Mouse (Mus musculus): ENCODE data around the gene Gm19402. TPM values are rescaled to one million over a fixed set of nuclear protein-coding genes. Genes with fewer than 3 reads are reported as not detected.

Gene Gm19402
- total and polyA plus RNA-seq, 3 experiments, result not detected

- Histone ChIP-seq H3K9me3 (replicated peaks) (no peaks in the 10 kb centered on the region), H3K4me1 (ENCODE audit: insufficient read depth, low read depth, low read length) (peaks cover 45% of the 10 kb centered on the region), H3K36me3 (replicated peaks) (no peaks in the 10 kb centered on the region), H3K4me3 (ENCODE audit: low read depth, low read length) (no peak overlapping the region), H3K27me3 (ENCODE audit: insufficient read depth, low read length) (peaks cover 23% of the 10 kb centered on the region)
- TF ChIP-seq TAL1 (conservative IDR thresholded peaks at IDR 0.05; ENCODE audit: low read depth, low read length) (peak; percentile 52), GATA1 (IDR thresholded peaks at IDR 0.05; ENCODE audit: borderline replicate concordance, low read length) (no peak), CTCF (IDR thresholded peaks at IDR 0.05; ENCODE audit: low read depth, low read length) (no peak), POLR2AphosphoS5 (IDR thresholded peaks at IDR 0.05; ENCODE audit: insufficient replicate concordance, low read depth, low read length) (no peak)
- DNase-seq (ENCODE audit: low spot score) (peak; percentile 30), ATAC-seq (ENCODE audit: extremely low read depth, insufficient number of reproducible peaks, low FRiP score, poor library complexity, severe bottlenecking) (peak; percentile 70)
Observed at GRCm38 (mm10) chr10:77671519-77671918, 19.0 kb downstream of the Gm19402 start.

- ATAC-seq (ENCODE audit: extremely low read depth, insufficient number of reproducible peaks, low FRiP score, poor library complexity, severe bottlenecking) (no peak), DNase-seq (ENCODE audit: low spot score) (no peak)
- Histone ChIP-seq H3K4me3 (ENCODE audit: low read depth, low read length) (no peak overlapping the region; the same call in 1 of the 2 replicates), H3K9me3 (replicated peaks) (no peaks in the 10 kb centered on the region), H3K27me3 (ENCODE audit: insufficient read depth, low read length) (peaks cover 21% of the 10 kb centered on the region), H3K4me1 (ENCODE audit: insufficient read depth, low read depth, low read length) (peaks cover 45% of the 10 kb centered on the region), H3K36me3 (replicated peaks) (no peaks in the 10 kb centered on the region)
- TF ChIP-seq GATA1 (IDR thresholded peaks at IDR 0.05; ENCODE audit: borderline replicate concordance, low read length), result no peak
- no peak for TF ChIP-seq CTCF (IDR thresholded peaks at IDR 0.05; ENCODE audit: low read depth, low read length)
- no peak for TF ChIP-seq POLR2AphosphoS5 (IDR thresholded peaks at IDR 0.05; ENCODE audit: insufficient replicate concordance, low read depth, low read length)
- TF ChIP-seq GATA2 (IDR thresholded peaks at IDR 0.05; ENCODE audit: borderline replicate concordance, low read depth, low read length), result no peak
- no peak for TF ChIP-seq TAL1 (conservative IDR thresholded peaks at IDR 0.05; ENCODE audit: low read depth, low read length)
Observed at GRCm38 (mm10) chr10:77670710-77671109, 19.8 kb downstream of the Gm19402 start.

GRCm38 (mm10) chr10:77667402-77667801, 23.2 kb downstream of the Gm19402 start:
- no peaks in the 10 kb centered on the region for H3K9me3 ChIP-seq (replicated peaks)
- peaks cover 26% of the 10 kb centered on the region for H3K27me3 ChIP-seq (ENCODE audit: insufficient read depth, low read length)
- no peak overlapping the region for H3K4me3 ChIP-seq (ENCODE audit: low read depth, low read length)
- ATAC-seq (ENCODE audit: extremely low read depth, insufficient number of reproducible peaks, low FRiP score, poor library complexity, severe bottlenecking), result no peak
- DNase-seq (ENCODE audit: low spot score), result no peak
- H3K36me3 ChIP-seq (replicated peaks), result no peaks in the 10 kb centered on the region
- TF ChIP-seq TAL1 (conservative IDR thresholded peaks at IDR 0.05; ENCODE audit: low read depth, low read length), result no peak
- TF ChIP-seq CTCF (IDR thresholded peaks at IDR 0.05; ENCODE audit: low read depth, low read length), result no peak
- TF ChIP-seq GATA2 (IDR thresholded peaks at IDR 0.05; ENCODE audit: borderline replicate concordance, low read depth, low read length), result no peak
- no peak for TF ChIP-seq POLR2AphosphoS5 (IDR thresholded peaks at IDR 0.05; ENCODE audit: insufficient replicate concordance, low read depth, low read length)
- no peak for TF ChIP-seq GATA1 (IDR thresholded peaks at IDR 0.05; ENCODE audit: borderline replicate concordance, low read length)
- peaks cover 29% of the 10 kb centered on the region for H3K4me1 ChIP-seq (ENCODE audit: insufficient read depth, low read depth, low read length)

GRCm38 (mm10) chr10:77666342-77666741, 24.2 kb downstream of the Gm19402 start:
- DNase-seq (ENCODE audit: low spot score) (no peak), ATAC-seq (ENCODE audit: extremely low read depth, insufficient number of reproducible peaks, low FRiP score, poor library complexity, severe bottlenecking) (no peak)
- Histone ChIP-seq H3K4me1 (ENCODE audit: insufficient read depth, low read depth, low read length) (peaks cover 24% of the 10 kb centered on the region), H3K36me3 (replicated peaks) (no peaks in the 10 kb centered on the region), H3K4me3 (ENCODE audit: low read depth, low read length) (no peak overlapping the region), H3K27me3 (ENCODE audit: insufficient read depth, low read length) (peaks cover 29% of the 10 kb centered on the region), H3K9me3 (replicated peaks) (no peaks in the 10 kb centered on the region)
- no peak for TF ChIP-seq GATA2 (IDR thresholded peaks at IDR 0.05; ENCODE audit: borderline replicate concordance, low read depth, low read length)
- no peak for TF ChIP-seq CTCF (IDR thresholded peaks at IDR 0.05; ENCODE audit: low read depth, low read length)
- no peak for TF ChIP-seq TAL1 (conservative IDR thresholded peaks at IDR 0.05; ENCODE audit: low read depth, low read length)
- TF ChIP-seq GATA1 (IDR thresholded peaks at IDR 0.05; ENCODE audit: borderline replicate concordance, low read length), result no peak
- no peak for TF ChIP-seq POLR2AphosphoS5 (IDR thresholded peaks at IDR 0.05; ENCODE audit: insufficient replicate concordance, low read depth, low read length)

- Histone ChIP-seq H3K9me3 (replicated peaks) (no peaks in the 10 kb centered on the region), H3K4me1 (ENCODE audit: insufficient read depth, low read depth, low read length) (peaks cover 7% of the 10 kb centered on the region), H3K27me3 (ENCODE audit: insufficient read depth, low read length) (peaks cover 42% of the 10 kb centered on the region), H3K36me3 (replicated peaks) (no peaks in the 10 kb centered on the region), H3K4me3 (ENCODE audit: low read depth, low read length) (no peak overlapping the region)
- no peak for DNase-seq (ENCODE audit: low spot score)
- TF ChIP-seq POLR2AphosphoS5 (IDR thresholded peaks at IDR 0.05; ENCODE audit: insufficient replicate concordance, low read depth, low read length) (no peak), GATA2 (IDR thresholded peaks at IDR 0.05; ENCODE audit: borderline replicate concordance, low read depth, low read length) (no peak), CTCF (IDR thresholded peaks at IDR 0.05; ENCODE audit: low read depth, low read length) (no peak), GATA1 (IDR thresholded peaks at IDR 0.05; ENCODE audit: borderline replicate concordance, low read length) (no peak), TAL1 (conservative IDR thresholded peaks at IDR 0.05; ENCODE audit: low read depth, low read length) (no peak)
- ATAC-seq (ENCODE audit: extremely low read depth, insufficient number of reproducible peaks, low FRiP score, poor library complexity, severe bottlenecking), result no peak
Observed at GRCm38 (mm10) chr10:77663949-77664665, 26.4 kb downstream of the Gm19402 start.

- ATAC-seq (ENCODE audit: extremely low read depth, insufficient number of reproducible peaks, low FRiP score, poor library complexity, severe bottlenecking) (no peak), DNase-seq (ENCODE audit: low spot score) (no peak)
- TF ChIP-seq GATA2 (IDR thresholded peaks at IDR 0.05; ENCODE audit: borderline replicate concordance, low read depth, low read length) (no peak), POLR2AphosphoS5 (IDR thresholded peaks at IDR 0.05; ENCODE audit: insufficient replicate concordance, low read depth, low read length) (no peak), CTCF (IDR thresholded peaks at IDR 0.05; ENCODE audit: low read depth, low read length) (no peak), GATA1 (IDR thresholded peaks at IDR 0.05; ENCODE audit: borderline replicate concordance, low read length) (no peak)
- H3K27me3 ChIP-seq (ENCODE audit: insufficient read depth, low read length), result peaks cover 50% of the 10 kb centered on the region
- peaks cover 6% of the 10 kb centered on the region for H3K4me1 ChIP-seq (ENCODE audit: insufficient read depth, low read depth, low read length)
- H3K36me3 ChIP-seq (replicated peaks), result no peaks in the 10 kb centered on the region
- H3K9me3 ChIP-seq (replicated peaks), result no peaks in the 10 kb centered on the region
- H3K4me3 ChIP-seq (ENCODE audit: low read depth, low read length), result no peak overlapping the region; the same call in 1 of the 2 replicates
Observed at GRCm38 (mm10) chr10:77658286-77658994, 32.1 kb downstream of the Gm19402 start.

Data from G1E (cell line).